Mouse (Mus musculus): Measurements from ENCODE around the gene Ndufc1.
A peak's percentile ranks its signal among the peaks of the same experiment; 100 is the strongest.
"Not testable (repeated sequence)": the region's sequence is repeated elsewhere in the genome, so short reads cannot be mapped to it uniquely, and the experiment has no call there.

Gene Ndufc1

DNA sequence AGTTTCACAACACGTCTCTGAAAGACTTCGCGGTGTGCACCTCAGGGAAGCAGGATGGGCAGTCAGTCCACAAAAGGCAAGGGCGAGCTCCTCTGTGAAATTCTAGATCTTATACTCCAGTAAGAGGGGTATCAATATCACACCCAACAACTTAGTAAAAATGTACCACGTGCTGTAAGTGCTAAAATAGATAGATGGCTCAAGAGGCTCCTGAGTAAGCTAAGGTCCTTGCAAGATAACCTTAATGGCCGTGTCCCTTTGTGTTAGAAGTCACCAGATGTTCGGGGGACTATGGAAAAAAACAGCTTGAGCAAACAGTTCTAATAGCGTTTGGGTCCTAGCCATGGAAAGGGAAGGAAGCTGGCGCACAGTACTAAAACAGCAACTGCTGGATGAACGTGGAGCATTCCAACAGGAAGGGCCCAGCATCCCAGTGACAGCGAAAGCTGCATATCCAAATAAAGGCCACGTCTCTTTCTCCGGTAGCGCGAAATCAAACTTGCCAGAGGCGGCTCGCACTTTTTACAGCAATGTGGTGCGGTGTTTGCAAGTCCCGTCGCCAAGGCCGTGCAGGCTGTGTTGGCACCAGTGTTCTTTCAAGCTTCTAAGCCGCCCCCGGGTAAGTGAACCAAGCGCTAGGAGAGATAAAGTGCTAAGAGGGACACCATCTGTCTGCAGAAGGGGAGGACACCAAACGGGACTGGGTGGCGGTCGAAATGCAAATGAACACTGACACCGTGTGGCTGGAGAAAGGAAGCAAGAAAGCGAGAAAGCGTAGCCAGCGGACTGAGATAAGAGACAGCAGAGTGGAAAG is 43.9 kb downstream of the Ndufc1 start:
- peak; percentile 90 for DNase-seq

- DNase-seq: no peak
Observed at GRCm38 (mm10) chr3:51361066-51361465, 47.7 kb downstream of the Ndufc1 start.

DNA sequence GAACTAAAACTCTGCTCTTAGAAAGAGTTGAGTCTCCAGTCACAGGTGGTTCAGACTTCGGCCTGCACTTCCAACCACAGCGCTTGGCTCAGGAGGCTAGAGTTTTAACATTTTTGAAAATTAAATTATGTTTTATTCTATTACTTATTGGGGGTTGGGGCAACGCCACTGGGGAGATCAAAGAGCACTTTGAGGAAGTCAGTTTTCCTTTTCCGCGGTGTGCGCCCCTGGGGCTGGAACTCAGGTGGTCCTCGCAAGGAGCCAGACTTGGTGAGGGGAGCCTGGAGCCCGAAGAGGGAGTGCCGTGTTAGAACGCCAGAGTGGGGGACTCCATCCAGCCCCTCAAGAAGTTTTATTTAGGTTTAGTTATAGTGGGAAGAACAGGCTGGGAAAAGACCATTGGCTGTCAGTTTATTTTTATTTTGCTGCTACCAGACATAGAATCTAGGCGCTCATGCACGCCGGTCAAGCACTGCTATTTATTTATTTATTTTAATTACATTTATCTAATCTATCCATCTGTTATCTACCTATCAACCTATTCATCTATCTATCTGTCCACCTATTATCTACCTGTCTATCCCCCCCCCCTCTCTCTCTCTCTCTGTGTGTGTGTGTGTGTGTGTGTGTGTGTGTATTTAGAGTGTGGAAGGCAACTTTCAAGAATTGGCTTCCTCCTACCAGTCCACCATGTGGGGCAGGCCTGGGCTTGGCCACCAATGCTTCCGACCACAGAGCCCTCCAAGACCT is 49.1 kb downstream of the Ndufc1 start:
- DNase-seq: no peak

- DNase-seq: peak; percentile 54
Observed at GRCm38 (mm10) chr3:51358660-51359557, 49.9 kb downstream of the Ndufc1 start.

DNA sequence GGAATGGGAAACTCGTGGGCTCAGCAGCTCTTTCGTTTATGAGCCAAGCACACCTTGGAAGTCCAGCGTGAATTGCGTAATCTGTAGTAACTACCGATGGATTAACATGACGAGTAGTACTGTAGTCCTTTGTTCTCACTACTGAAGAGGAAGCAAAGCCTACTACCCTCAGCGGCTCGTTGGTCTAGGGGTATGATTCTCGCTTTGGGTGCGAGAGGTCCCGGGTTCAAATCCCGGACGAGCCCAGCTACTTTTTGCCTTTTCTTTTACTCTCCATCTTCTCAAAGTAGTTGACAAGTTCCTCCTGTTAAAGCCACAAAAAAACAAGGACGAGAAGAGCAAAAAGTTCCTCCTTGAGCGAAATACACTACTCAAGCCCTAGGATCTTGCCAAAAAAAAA is 50.6 kb downstream of the Ndufc1 start:
- DNase-seq: peak; percentile 49

GRCm38 (mm10) chr3:51357624-51358023 is 51.2 kb downstream of the Ndufc1 start:
- DNase-seq: no peak

GRCm38 (mm10) chr3:51357078-51357477 is 51.7 kb downstream of the Ndufc1 start:
- DNase-seq: no peak

- DNase-seq: not testable (repeated sequence)
Observed at GRCm38 (mm10) chr3:51354956-51355355, 53.8 kb downstream of the Ndufc1 start.

All from cerebellum, adult 9-10 months (tissue).